Mouse (Mus musculus) intestine, embryonic 15.5 days (tissue): ENCODE measurements around the gene Gp1bb. TPM values are rescaled to one million over a fixed set of nuclear protein-coding genes. Genes with fewer than 3 reads are reported as not detected.

Experiments
- ATAC-seq: fragments of 200-750 bp; cut with Nextera tagmentation; 2 replicates; pipeline ENCODE4 v1.8.0; 2017; ENCODE audit warnings: moderate TSS enrichment, moderate library complexity
- H3K27ac ChIP-seq: fragments of 300-500 bp; sonication (generic); 2 replicates; pipeline ENCODE4 v1.5.1; 2015; ENCODE audit warnings: mild to moderate bottlenecking, inconsistent platforms
- H3K27me3 ChIP-seq: fragments of 300-500 bp; sonication (generic); replicated peaks from 2 replicates; pipeline ENCODE4 v1.6.1; 2015; ENCODE audit warnings: inconsistent platforms
- H3K36me3 ChIP-seq: fragments of 300-500 bp; sonication (generic); 2 replicates; pipeline ENCODE4 v1.6.1; 2015; ENCODE audit warnings: inconsistent platforms
- H3K4me1 ChIP-seq: fragments of 300-500 bp; sonication (generic); replicated peaks from 2 replicates; pipeline ENCODE4 v1.6.1; 2015; ENCODE audit warnings: inconsistent platforms
- H3K4me2 ChIP-seq: fragments of 300-500 bp; sonication (generic); replicated peaks from 2 replicates; pipeline ENCODE4 v1.6.1; 2015; ENCODE audit warnings: mild to moderate bottlenecking, inconsistent platforms
- H3K4me3 ChIP-seq: fragments of 300-500 bp; sonication (generic); replicated peaks from 2 replicates; pipeline ENCODE4 v1.5.1; 2015; ENCODE audit warnings: inconsistent platforms
- H3K9ac ChIP-seq: fragments of 300-500 bp; sonication (generic); 2 replicates; pipeline ENCODE4 v1.6.1; 2015; ENCODE audit warnings: inconsistent platforms
- H3K9me3 ChIP-seq: fragments of 300-500 bp; sonication (generic); 2 replicates; pipeline ENCODE4 v1.6.1; 2016; ENCODE audit warnings: inconsistent platforms
- WGBS: fragments of 180-500 bp; shearing (Covaris S2); methylation state at CpG from one replicate; pipeline ENCODE4 v1.1.7; 2015; 5-methylcytosine and 5-hydroxymethylcytosine counted together
- polyA plus RNA-seq: library from polyadenylated mRNA; unstranded; fragments of >200 nt; fragmentation: Nextera tagmentation; extraction: Ambion mirVana; gene quantifications from 2 replicates; pipeline ENCODE4 v1.2.1, GENCODE M21; 2015

The Gp1bb gene
- polyA plus RNA-seq, 1 experiment from 2014 or later = 2.5 TPM

DNA sequence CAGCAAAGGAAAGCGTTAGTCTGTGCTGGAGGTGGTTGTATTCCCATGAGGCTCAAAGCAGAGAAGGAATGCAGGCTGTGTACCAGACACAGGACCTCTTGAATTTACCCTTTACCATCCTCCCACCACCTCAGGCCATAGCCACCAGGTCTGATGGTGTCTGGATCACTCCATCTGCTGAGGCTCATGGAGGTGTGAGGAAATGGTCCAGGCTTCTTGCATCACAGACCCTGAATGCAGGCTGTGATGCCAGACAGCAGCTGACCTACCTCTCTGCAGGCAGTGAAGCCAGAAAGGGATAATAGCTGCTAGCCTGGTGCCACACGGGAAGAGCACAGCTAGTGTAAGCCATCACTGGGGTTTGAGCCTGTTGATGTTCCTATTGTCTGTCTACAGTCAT is 16.2 kb upstream of the Gp1bb start:
- Histone ChIP-seq H3K4me2 (no peak overlapping the region), H3K27ac (no peak overlapping the region), H3K4me3 (no peak overlapping the region), H3K27me3 (no peaks in the 10 kb centered on the region), H3K4me1 (no peaks in the 10 kb centered on the region), H3K36me3 (no peaks in the 10 kb centered on the region), H3K9me3 (no peaks in the 10 kb centered on the region), H3K9ac (no peak overlapping the region)
- no peak for ATAC-seq
- 51% methylated on average over 2 of the region's 2 CpGs for WGBS

DNA sequence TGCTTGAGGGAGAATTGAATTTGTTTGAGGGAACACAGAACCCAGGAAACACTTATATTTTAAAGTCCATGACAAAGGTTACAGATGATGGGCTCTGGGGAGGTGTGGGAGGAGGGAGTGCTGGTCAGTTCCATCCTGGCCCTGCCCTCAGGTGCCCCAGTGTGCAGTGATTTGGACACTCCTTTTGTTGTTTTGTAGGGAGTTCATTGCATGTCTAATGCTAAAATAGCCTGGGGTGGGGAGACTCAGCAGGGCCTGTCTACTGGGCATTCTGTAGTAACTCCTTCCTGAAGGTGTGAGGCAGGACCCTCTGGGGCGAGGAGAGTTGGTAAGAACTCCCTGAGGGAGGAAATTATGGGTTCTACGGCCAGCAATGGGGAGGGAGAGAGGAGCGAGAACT is 14.6 kb upstream of the Gp1bb start:
- H3K4me1 ChIP-seq = 0 out of 2 replicates have a peak, but pooled peaks cover 5% of the 10 kb centered on the region
- WGBS = 63% methylated on average over 3 of the region's 3 CpGs
- no peak for ATAC-seq

DNA sequence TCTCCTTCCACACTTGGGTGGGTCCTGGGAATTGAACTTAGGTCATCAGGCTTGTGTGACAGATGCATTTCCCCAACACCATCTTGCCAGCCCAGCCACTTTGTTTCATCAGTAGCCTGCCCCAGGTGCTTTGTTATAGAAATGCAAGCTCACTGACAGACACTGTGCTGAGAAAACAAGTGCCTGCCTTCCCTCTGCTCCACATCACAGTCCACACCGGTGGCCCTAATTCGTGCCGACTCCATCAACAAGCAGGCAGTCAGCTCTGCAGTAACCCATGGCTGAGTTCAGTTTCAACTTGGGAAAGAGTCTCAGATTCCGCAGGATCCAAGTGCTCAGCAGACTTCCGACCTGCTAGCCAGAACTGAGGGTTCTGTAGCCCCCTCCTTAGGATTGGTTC is 14.2 kb upstream of the Gp1bb start:
- no peaks in the 10 kb centered on the region for H3K36me3 ChIP-seq
- H3K4me1 ChIP-seq = 0 out of 2 replicates have a peak, but pooled peaks cover 5% of the 10 kb centered on the region
- no peak overlapping the region for H3K27ac ChIP-seq
- no peaks in the 10 kb centered on the region for H3K27me3 ChIP-seq
- H3K9ac ChIP-seq = no peak overlapping the region
- H3K4me2 ChIP-seq = no peak overlapping the region
- no peak overlapping the region for H3K4me3 ChIP-seq
- no peak for ATAC-seq
- 82% methylated on average over 5 of the region's 5 CpGs for WGBS
- H3K9me3 ChIP-seq = no peaks in the 10 kb centered on the region

More for the DNA sequence above, 14.6 kb upstream of the Gp1bb start:
- H3K9ac ChIP-seq = no peak overlapping the region
- no peak overlapping the region for H3K4me2 ChIP-seq
- no peaks in the 10 kb centered on the region for H3K9me3 ChIP-seq
- H3K27ac ChIP-seq = no peak overlapping the region
- H3K36me3 ChIP-seq = no peaks in the 10 kb centered on the region
- H3K4me3 ChIP-seq = no peak overlapping the region
- no peaks in the 10 kb centered on the region for H3K27me3 ChIP-seq

DNA sequence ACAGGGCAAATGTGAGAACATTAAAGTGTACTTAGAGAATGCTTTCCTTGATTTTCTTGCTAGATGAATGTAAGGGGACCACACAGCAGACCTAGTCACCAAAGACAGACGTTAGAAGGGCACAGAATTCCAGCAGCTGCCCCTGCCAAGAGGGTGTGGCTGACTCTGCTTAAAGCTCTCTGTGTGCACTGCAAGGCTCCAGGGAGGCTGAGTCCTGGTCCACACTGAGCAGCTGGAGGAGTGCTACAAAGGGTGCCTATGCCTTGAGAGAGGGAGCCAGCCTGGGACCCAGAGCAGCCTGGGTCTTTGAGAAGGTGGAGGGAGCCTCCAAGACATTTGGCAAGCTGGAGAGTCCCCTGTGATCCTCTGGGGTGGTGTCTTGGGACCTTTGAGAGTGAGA is 11.1 kb upstream of the Gp1bb start:
- Histone ChIP-seq H3K4me2 (no peak overlapping the region), H3K4me3 (no peak overlapping the region), H3K4me1 (peaks cover 15% of the 10 kb centered on the region), H3K9ac (no peak overlapping the region), H3K27ac (no peak overlapping the region), H3K27me3 (no peaks in the 10 kb centered on the region), H3K9me3 (no peaks in the 10 kb centered on the region), H3K36me3 (no peaks in the 10 kb centered on the region)
- 23% methylated on average over 1 of the region's 1 CpGs for WGBS
- no peak for ATAC-seq

DNA sequence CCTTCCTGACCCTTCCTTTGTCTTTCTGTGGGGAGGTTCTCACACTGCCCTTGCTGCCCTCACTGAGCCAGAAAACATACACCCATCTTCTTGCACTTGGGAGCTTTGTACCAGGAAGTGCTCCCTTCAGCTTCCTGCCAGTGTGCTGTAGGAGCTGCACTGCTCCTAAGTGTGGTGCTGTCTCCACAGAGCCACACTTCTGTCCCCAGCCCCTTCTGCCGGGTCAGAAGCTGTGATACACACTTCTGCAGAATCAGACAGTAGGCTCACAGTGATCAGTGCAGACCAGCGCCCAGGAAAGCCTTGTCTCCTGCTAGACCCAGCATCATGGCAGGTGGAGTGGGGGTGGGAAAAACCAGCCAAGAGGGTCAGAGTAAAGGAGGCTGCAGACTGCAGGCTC is 10.6 kb upstream of the Gp1bb start:
- Histone ChIP-seq H3K9me3 (no peaks in the 10 kb centered on the region), H3K27ac (no peak overlapping the region), H3K4me3 (no peak overlapping the region), H3K27me3 (no peaks in the 10 kb centered on the region), H3K9ac (no peak overlapping the region), H3K4me2 (no peak overlapping the region), H3K36me3 (no peaks in the 10 kb centered on the region), H3K4me1 (peaks cover 20% of the 10 kb centered on the region)
- no peak for ATAC-seq
- 70% methylated on average over 2 of the region's 2 CpGs for WGBS

DNA sequence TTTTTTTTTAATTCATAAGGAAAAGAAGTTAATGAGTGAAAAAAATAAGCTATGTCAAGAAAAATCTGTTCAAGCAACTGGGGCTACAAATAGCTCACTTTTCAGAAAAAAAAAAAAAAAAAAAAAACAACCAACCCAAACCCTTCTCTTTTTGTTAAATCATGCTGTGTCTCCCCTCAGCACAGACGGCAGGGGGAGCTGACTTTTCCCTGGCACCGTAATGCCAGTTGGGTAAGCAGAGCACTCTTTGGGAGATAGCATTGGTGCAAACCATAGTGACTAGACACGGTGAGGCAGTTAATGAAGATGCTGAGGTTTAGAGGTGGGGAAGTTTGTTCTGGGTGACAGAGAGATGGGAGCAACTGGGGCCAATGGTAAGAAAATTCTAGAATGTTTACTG is 9.9 kb upstream of the Gp1bb start:
- no peaks in the 10 kb centered on the region for H3K9me3 ChIP-seq
- 46% methylated on average over 3 of the region's 3 CpGs for WGBS
- ATAC-seq = no peak
- H3K27me3 ChIP-seq = 0 out of 2 replicates have a peak, but pooled peaks cover 3% of the 10 kb centered on the region
- no peaks in the 10 kb centered on the region for H3K36me3 ChIP-seq
- H3K4me1 ChIP-seq = peaks cover 28% of the 10 kb centered on the region
- H3K27ac ChIP-seq = no peak overlapping the region
- no peak overlapping the region for H3K4me3 ChIP-seq
- H3K4me2 ChIP-seq = no peak overlapping the region
- no peak overlapping the region for H3K9ac ChIP-seq

DNA sequence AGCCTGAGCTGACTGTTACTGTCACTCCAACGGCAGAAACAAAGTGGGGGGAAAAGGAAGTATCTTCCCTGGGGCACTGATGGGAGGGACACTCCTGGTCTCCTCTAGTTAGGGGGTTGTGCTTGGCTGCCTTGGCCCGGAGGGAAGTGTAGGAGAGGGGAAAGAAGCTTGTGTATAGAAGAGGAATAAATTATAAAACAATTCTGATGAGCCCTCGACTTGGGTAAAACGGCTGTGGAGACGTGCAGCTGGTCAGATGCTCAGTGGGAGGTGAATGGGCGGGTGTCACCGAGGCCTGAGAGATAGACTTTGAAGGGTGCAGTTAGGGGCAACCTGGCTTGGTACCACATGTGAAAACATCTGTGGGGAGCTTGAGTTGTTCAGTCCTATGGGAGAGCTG is 8.9 kb upstream of the Gp1bb start:
- Histone ChIP-seq H3K9me3 (no peaks in the 10 kb centered on the region), H3K27ac (no peak overlapping the region), H3K4me1 (peaks cover 35% of the 10 kb centered on the region), H3K36me3 (no peaks in the 10 kb centered on the region), H3K27me3 (0 out of 2 replicates have a peak, but pooled peaks cover 3% of the 10 kb centered on the region), H3K4me3 (no peak overlapping the region), H3K4me2 (no peak overlapping the region), H3K9ac (no peak overlapping the region)
- WGBS = 55% methylated on average over 7 of the region's 7 CpGs
- ATAC-seq = no peak

DNA sequence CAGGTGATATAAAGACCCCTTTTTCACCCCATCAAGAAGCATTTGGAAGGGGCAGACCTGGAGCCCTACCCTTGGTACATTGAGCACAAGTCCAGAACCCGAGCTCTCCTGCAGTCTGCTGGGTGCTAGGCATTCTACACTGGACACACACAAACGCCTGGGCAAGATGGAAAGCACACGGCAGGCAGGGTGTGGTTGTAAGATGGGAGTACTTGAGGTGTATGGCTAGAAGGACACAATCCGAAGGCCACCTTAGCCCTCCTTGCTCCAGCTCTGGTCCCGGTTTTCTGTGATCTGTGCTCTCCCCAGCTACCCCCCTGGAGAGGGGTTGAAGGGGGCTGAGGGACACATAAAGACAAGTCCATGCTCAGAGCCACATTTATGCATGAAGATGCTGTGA is 8.1 kb upstream of the Gp1bb start:
- Histone ChIP-seq H3K4me2 (peak overlapping the region; percentile 88), H3K27ac (peak overlapping the region; percentile 13; the same call in 1 of the 2 replicates), H3K4me3 (peak overlapping the region; percentile 81), H3K4me1 (peaks cover 39% of the 10 kb centered on the region), H3K36me3 (no peaks in the 10 kb centered on the region), H3K9ac (peak overlapping the region; percentile 79), H3K27me3 (peaks cover 7% of the 10 kb centered on the region), H3K9me3 (no peaks in the 10 kb centered on the region)
- 51% methylated on average over 5 of the region's 5 CpGs for WGBS
- ATAC-seq = 0 out of 2 replicates have a peak, but pooled peaks have one; percentile 1

DNA sequence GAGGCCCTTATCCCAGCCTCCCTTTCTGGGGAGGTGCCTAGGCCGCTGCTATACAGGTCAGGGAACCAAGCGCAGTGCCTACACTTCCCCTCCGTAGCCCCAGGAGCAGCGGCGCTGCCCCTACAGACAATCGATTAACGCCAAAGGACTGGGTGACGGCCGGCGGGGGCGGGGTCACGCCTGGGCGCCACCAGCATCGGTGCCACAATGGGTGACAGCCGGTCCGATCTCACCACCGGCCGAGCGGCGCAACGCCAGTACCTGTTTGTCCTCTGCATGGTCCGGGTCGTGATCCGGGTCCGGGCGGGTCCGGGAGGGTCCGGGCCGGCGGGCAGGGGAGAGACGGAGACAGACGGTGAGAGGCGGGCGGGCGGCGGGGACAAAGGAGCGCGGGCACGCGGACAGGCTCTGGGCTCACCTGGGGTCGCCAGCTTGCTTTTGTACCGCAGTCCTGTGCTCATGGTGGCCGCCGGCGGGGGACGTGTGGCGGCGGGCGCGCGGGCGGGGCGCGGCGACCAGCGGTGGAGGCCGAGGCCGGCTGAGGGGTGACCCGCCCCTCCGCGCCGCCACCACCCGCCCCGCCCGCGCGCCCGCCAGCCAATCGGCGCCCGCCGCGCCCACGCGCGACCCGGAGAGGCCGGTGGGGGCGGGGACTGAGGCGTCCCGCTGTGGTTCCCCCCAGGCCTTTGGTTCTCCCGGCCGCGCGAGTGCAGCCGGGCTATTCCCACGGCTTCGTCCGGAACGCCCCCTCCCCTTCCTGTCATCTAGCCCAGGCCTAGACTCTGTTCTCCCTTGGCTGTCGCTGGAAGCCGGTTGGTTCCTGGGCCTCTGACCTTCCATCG is 7.4 kb upstream of the Gp1bb start, which contains the start of gene Sept5:
Gene Sept5 (minus strand): TSS at position 565 of the 842 bp plus-strand sequence.
- peak within 1 kb of the TSS; percentile 60 for H3K27ac ChIP-seq
- peaks cover 14% of the 10 kb centered on the region for H3K27me3 ChIP-seq
- no peaks in the 10 kb centered on the region for H3K9me3 ChIP-seq
- under 1% methylated on average over 79 of the region's 93 CpGs for WGBS
- H3K4me1 ChIP-seq = peaks cover 39% of the 10 kb centered on the region
- peak; percentile 65 for ATAC-seq
- peak within 1 kb of the TSS; percentile 88 for H3K4me2 ChIP-seq
- peak within 1 kb of the TSS; percentile 79 for H3K9ac ChIP-seq
- H3K36me3 ChIP-seq = no peaks in the 10 kb centered on the region
- H3K4me3 ChIP-seq = peak within 1 kb of the TSS; percentile 81

DNA sequence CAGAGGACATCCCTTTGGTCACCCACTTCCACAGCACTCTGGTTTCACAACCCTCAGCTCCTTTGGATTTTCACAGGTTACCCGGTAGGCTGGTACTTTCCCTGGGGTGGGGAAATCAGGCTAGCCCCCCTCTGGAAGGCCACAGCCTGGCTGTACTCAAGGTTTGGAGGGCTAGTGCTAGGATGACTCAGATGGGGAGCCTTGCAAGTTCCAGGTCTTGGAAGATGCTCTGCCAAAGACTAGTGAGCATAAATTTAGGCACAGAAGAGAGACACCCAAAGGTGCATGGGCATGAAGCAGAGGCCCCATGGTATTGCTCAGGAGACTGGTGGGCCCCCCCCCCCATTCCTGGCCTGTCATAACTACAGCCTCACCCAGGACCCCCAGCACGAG is 6.7 kb upstream of the Gp1bb start:
- ATAC-seq = no peak
- WGBS = 37% methylated on average over 2 of the region's 2 CpGs
- 0 out of 2 replicates have a peak, but pooled peaks cover under 1% of the 10 kb centered on the region for H3K36me3 ChIP-seq
- peaks cover 21% of the 10 kb centered on the region for H3K27me3 ChIP-seq
- H3K4me3 ChIP-seq = peak overlapping the region; percentile 81
- H3K4me1 ChIP-seq = peaks cover 39% of the 10 kb centered on the region
- peak overlapping the region; percentile 60 for H3K27ac ChIP-seq
- peak overlapping the region; percentile 88 for H3K4me2 ChIP-seq
- H3K9ac ChIP-seq = peak overlapping the region; percentile 79
- H3K9me3 ChIP-seq = no peaks in the 10 kb centered on the region

DNA sequence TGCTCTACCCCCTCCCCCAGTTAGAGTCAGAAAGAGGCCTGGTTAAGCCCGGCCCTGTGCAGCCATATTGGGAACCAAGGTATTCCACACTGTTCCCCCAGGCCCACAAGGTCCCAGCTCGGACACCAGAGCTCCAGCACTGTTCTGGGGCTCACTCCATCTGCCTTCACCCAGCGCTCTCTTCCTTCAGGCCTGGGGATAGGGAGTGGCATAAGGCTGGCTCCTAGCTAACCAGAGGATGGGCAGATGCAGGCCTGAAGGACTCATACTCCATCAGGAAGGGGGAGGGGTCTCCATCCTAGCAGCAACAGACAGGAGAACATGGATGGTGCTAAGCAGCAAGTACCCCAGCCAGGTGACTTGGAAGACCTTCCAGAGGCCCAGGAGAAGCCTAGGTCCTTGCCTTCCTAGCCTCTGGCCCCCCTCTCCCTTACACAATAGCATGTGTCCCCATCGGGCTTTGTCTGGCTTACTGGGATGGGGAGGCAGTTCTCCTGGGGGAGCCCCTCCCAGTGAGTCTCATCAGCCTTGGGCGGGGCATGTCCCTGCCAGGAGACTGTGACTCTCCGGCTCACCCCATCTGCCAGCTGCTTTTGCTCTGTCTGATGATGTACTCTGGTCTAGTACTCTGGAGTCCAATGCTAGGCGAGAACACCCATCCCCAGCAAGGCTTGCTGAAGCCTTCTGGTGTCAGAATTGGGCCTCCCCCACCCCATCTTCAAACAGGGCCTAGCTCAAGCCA is 6.2 kb upstream of the Gp1bb start:
- H3K27me3 ChIP-seq = peaks cover 26% of the 10 kb centered on the region
- 66% methylated on average over 7 of the region's 7 CpGs for WGBS
- peak overlapping the region; percentile 81 for H3K4me3 ChIP-seq
- H3K36me3 ChIP-seq = peaks cover 6% of the 10 kb centered on the region; the same call in 1 of the 2 replicates
- no peak overlapping the region; the same call in 1 of the 2 replicates for H3K27ac ChIP-seq
- H3K9ac ChIP-seq = peak overlapping the region; percentile 79
- no peaks in the 10 kb centered on the region for H3K9me3 ChIP-seq
- H3K4me2 ChIP-seq = peak overlapping the region; percentile 88
- peaks cover 39% of the 10 kb centered on the region for H3K4me1 ChIP-seq
- peak; percentile 18 for ATAC-seq

DNA sequence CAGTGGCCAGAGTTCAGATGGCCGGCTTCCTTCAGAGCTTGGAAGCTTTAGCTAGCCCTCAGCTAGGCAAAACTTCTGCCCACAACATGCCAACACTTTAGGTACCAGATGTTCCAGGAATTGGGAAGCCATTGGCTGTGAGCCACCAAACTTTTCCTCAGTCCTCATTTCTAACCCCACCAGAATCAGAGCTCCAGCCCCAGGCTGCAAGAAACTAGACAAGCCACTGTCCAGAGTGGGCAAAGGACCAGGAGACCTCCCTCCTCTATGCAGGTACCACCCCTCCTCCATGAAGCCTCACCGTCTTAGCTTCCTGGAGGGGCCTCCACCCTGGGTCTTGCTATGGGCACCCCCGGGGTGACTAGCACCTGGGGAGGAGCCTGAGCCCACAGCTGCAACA is 5.0 kb upstream of the Gp1bb start:
- H3K36me3 ChIP-seq = peaks cover 12% of the 10 kb centered on the region; the same call in 1 of the 2 replicates
- 0 out of 2 replicates have a peak overlapping the region, but pooled peaks have one; percentile 20 for H3K9ac ChIP-seq
- no peak for ATAC-seq
- peak overlapping the region; percentile 49; the same call in 1 of the 2 replicates for H3K4me3 ChIP-seq
- 59% methylated on average over 3 of the region's 3 CpGs for WGBS
- H3K4me2 ChIP-seq = peak overlapping the region; percentile 88
- peaks cover 34% of the 10 kb centered on the region for H3K4me1 ChIP-seq
- peaks cover 38% of the 10 kb centered on the region for H3K27me3 ChIP-seq
- no peaks in the 10 kb centered on the region for H3K9me3 ChIP-seq
- H3K27ac ChIP-seq = no peak overlapping the region
